Mouse (Mus musculus) neural tube, embryonic 15.5 days (tissue): ENCODE results near the gene Gucy1b2. TPM values are rescaled to one million over a fixed set of nuclear protein-coding genes. Genes with fewer than 3 reads are reported as not detected.

Experiments used
- ATAC-seq: fragments of 200-750 bp; cut with Nextera tagmentation; 2 replicates; pipeline ENCODE4 v1.8.0; 2017; ENCODE audit warnings: mild to moderate bottlenecking, moderate TSS enrichment, moderate library complexity; ENCODE audit not compliant: low FRiP score
- H3K27ac ChIP-seq: fragments of 300-500 bp; sonication (generic); replicated peaks from 2 replicates; pipeline ENCODE4 v1.5.1; 2015; ENCODE audit warnings: mild to moderate bottlenecking, inconsistent platforms
- H3K27me3 ChIP-seq: fragments of 300-500 bp; sonication (generic); replicated peaks from 2 replicates; pipeline ENCODE4 v1.6.1; 2015; ENCODE audit warnings: inconsistent platforms
- H3K36me3 ChIP-seq: fragments of 300-500 bp; sonication (generic); 2 replicates; pipeline ENCODE4 v1.6.1; 2015; ENCODE audit warnings: inconsistent platforms
- H3K4me1 ChIP-seq: fragments of 300-500 bp; sonication (generic); 2 replicates; pipeline ENCODE4 v1.6.1; 2015; ENCODE audit warnings: inconsistent platforms
- H3K4me2 ChIP-seq: fragments of 300-500 bp; sonication (generic); 2 replicates; pipeline ENCODE4 v1.6.1; 2015; ENCODE audit warnings: inconsistent platforms, mild to moderate bottlenecking, moderate library complexity
- H3K4me3 ChIP-seq: fragments of 300-500 bp; sonication (generic); replicated peaks from 2 replicates; pipeline ENCODE4 v1.5.1; 2015; ENCODE audit warnings: mild to moderate bottlenecking, inconsistent platforms
- H3K9ac ChIP-seq: fragments of 300-500 bp; sonication (generic); replicated peaks from 2 replicates; pipeline ENCODE4 v1.6.1; 2015; ENCODE audit warnings: mild to moderate bottlenecking, inconsistent platforms
- H3K9me3 ChIP-seq: fragments of 300-500 bp; sonication (generic); replicated peaks from 2 replicates; pipeline ENCODE4 v1.6.1; 2016; ENCODE audit warnings: inconsistent platforms
- WGBS: fragments of 180-500 bp; shearing (Covaris S2); methylation state at CpG from one replicate; pipeline ENCODE4 v1.1.7; 2015; ENCODE audit warnings: mixed read lengths; 5-methylcytosine and 5-hydroxymethylcytosine counted together
- polyA plus RNA-seq: library from polyadenylated mRNA; unstranded; fragments of >200 nt; fragmentation: Nextera tagmentation; extraction: Ambion mirVana; gene quantifications from 2 replicates; pipeline ENCODE4 v1.2.1, GENCODE M21; 2015

Gene Gucy1b2
- polyA plus RNA-seq, 1 experiment from 2014 or later: 0.38 TPM

DNA sequence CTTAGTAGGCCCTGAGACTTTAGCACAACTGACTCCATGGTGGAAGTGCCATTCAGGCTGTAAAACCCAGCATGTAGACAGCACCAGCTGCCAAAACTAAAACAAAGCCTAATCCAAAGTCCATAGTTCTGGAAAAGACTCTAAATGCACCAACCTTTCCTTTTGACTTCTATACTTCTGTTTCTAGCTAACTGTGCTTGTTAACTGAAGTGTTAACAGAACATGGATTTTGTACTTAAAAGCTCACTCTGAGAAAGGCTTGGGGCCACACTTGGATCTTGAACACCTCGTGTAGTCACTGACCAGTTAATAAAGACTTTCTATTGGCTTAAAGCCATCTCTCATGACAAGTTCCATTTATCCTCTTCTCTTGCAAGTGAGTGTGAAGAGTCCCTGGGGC lies 13.1 kb downstream of the Gucy1b2 start:
- 77% methylated on average over 1 of the region's 1 CpGs for WGBS
- Histone ChIP-seq H3K27me3 (no peaks in the 10 kb centered on the region), H3K27ac (no peak overlapping the region), H3K4me3 (no peak overlapping the region), H3K4me2 (no peak overlapping the region), H3K9me3 (no peaks in the 10 kb centered on the region), H3K9ac (no peak overlapping the region), H3K4me1 (no peaks in the 10 kb centered on the region), H3K36me3 (no peaks in the 10 kb centered on the region)
- no peak for ATAC-seq

DNA sequence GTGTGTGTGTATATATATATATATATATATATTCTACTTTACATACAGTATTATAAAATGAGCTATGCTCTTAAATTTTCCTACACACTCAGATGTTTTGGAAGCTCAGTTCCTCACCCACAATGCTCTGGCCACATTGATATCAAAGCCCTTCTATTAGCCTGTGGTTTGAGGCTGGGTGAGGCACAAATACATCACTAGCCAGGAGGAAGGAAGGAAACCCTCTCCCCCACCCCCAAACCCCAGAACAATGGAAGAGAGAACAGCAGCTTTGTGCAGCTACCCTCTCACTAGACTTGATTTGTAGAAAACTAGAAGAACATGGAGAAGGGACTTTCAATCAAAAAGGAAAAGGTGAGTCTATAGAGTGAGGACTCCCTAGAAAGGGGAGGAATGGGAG lies 16.1 kb downstream of the Gucy1b2 start:
- Histone ChIP-seq H3K4me2 (no peak overlapping the region), H3K4me1 (no peaks in the 10 kb centered on the region), H3K9ac (no peak overlapping the region), H3K4me3 (no peak overlapping the region), H3K9me3 (no peaks in the 10 kb centered on the region), H3K27ac (no peak overlapping the region), H3K27me3 (no peaks in the 10 kb centered on the region), H3K36me3 (no peaks in the 10 kb centered on the region)
- no peak for ATAC-seq

- Histone ChIP-seq H3K27me3 (no peaks in the 10 kb centered on the region), H3K36me3 (no peaks in the 10 kb centered on the region), H3K9me3 (no peaks in the 10 kb centered on the region), H3K4me1 (no peaks in the 10 kb centered on the region), H3K9ac (no peak overlapping the region), H3K4me3 (no peak overlapping the region), H3K27ac (no peak overlapping the region), H3K4me2 (no peak overlapping the region)
- no peak for ATAC-seq
- WGBS: 91% methylated on average over 4 of the region's 4 CpGs
Measured at GRCm38 (mm10) chr14:62438236-62438635, 17.9 kb downstream of the Gucy1b2 start.

DNA sequence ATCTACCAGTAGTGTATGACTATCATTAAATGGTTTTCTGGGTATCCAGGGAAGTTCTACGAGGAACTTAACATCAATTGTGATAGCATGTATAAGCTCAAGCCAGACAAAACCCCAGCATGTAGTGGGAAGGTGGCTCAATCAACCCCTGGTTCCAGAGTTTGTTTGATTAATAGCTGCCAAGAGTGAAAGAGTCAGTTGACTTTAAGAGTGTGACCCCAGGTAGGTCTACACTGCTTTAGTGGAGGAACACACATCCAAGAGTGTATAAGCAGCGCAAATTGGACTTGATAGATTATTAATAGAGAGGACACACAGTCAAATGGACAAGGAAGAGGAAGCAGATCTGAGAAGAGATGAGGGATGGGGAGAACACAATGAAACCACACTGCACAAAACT lies 18.3 kb downstream of the Gucy1b2 start:
- H3K4me1 ChIP-seq: no peaks in the 10 kb centered on the region
- H3K4me3 ChIP-seq: no peak overlapping the region
- WGBS: 86% methylated on average over 2 of the region's 2 CpGs
- H3K27ac ChIP-seq: no peak overlapping the region
- no peaks in the 10 kb centered on the region for H3K36me3 ChIP-seq
- H3K27me3 ChIP-seq: no peaks in the 10 kb centered on the region
- H3K9me3 ChIP-seq: no peaks in the 10 kb centered on the region
- ATAC-seq: no peak
- H3K4me2 ChIP-seq: no peak overlapping the region
- H3K9ac ChIP-seq: no peak overlapping the region

DNA sequence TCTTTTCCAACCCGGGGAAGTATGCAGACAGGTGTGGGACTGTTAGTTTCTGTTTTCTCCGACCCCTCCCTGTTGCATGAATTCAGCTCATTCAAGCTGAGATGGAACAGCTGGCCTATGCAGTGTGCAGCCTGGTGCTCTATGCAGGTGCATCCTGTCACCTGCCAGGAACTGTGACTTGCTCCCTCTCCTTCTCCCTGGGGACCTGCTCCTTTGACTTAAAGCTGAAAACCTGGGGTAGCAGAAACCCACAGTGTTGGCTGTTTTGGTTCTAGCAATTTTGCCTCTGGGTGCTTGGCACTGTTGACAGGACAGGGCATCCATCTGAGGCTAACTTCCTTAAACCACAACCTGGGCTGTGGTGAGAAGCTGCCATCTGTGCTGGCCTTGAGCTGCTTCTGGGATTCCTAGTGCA lies 30.8 kb downstream of the Gucy1b2 start:
- Histone ChIP-seq H3K4me1 (no peaks in the 10 kb centered on the region), H3K9ac (no peak overlapping the region), H3K27ac (no peak overlapping the region), H3K9me3 (no peaks in the 10 kb centered on the region), H3K27me3 (no peaks in the 10 kb centered on the region), H3K4me2 (no peak overlapping the region), H3K36me3 (no peaks in the 10 kb centered on the region), H3K4me3 (no peak overlapping the region)
- WGBS: 53% methylated on average over 2 of the region's 2 CpGs
- no peak for ATAC-seq

DNA sequence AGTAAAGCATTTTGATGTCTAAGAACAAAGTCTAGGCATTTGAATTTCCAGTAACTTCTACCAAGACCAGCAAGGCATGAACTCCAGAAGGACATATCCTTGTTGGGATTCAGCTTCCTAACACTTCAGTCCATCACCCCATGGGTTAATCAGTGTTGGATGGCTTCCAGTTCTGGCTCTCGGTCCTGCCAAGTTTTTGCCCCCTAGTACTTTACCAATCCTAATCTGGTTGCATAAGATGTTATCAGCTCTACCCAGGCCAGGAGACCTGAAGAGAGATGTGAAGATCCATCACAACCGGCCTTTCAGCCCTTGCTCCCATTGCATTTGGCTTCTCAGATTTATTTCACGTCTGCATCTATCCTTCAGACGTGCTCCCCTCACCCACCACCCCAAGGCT lies 33.8 kb downstream of the Gucy1b2 start:
- Histone ChIP-seq H3K36me3 (no peaks in the 10 kb centered on the region), H3K27ac (no peak overlapping the region), H3K4me3 (no peak overlapping the region), H3K4me2 (no peak overlapping the region), H3K9ac (no peak overlapping the region), H3K9me3 (no peaks in the 10 kb centered on the region), H3K27me3 (no peaks in the 10 kb centered on the region), H3K4me1 (no peaks in the 10 kb centered on the region)
- ATAC-seq: no peak
- 68% methylated on average over 4 of the region's 4 CpGs for WGBS

- Histone ChIP-seq H3K27ac (no peak overlapping the region), H3K36me3 (no peaks in the 10 kb centered on the region), H3K4me2 (no peak overlapping the region), H3K4me3 (no peak overlapping the region), H3K4me1 (peaks cover 17% of the 10 kb centered on the region), H3K27me3 (no peaks in the 10 kb centered on the region), H3K9me3 (no peaks in the 10 kb centered on the region), H3K9ac (no peak overlapping the region)
- ATAC-seq: no peak
- WGBS: 89% methylated on average over 3 of the region's 3 CpGs
Measured at GRCm38 (mm10) chr14:62417501-62417900, 38.6 kb downstream of the Gucy1b2 start.

GRCm38 (mm10) chr14:62416742-62417134 lies 39.4 kb downstream of the Gucy1b2 start:
- ATAC-seq: peak; percentile 66; the same call in 1 of the 2 replicates
- H3K4me3 ChIP-seq: no peak overlapping the region
- 53% methylated on average over 1 of the region's 1 CpGs for WGBS

GRCm38 (mm10) chr14:62416007-62416741 lies 39.9 kb downstream of the Gucy1b2 start:
- Histone ChIP-seq H3K4me2 (no peak overlapping the region), H3K27me3 (no peaks in the 10 kb centered on the region), H3K4me1 (peaks cover 17% of the 10 kb centered on the region), H3K4me3 (no peak overlapping the region), H3K27ac (peak overlapping the region; percentile 72), H3K9ac (no peak overlapping the region), H3K9me3 (peaks cover 5% of the 10 kb centered on the region; the same call in 1 of the 2 replicates), H3K36me3 (no peaks in the 10 kb centered on the region)
- ATAC-seq: peak; percentile 84
- WGBS: 26% methylated on average over 7 of the region's 7 CpGs

More at GRCm38 (mm10) chr14:62416742-62417134, 39.4 kb downstream of the Gucy1b2 start:
- peak overlapping the region; percentile 72 for H3K27ac ChIP-seq
- peaks cover 17% of the 10 kb centered on the region for H3K4me1 ChIP-seq
- H3K27me3 ChIP-seq: no peaks in the 10 kb centered on the region
- H3K36me3 ChIP-seq: no peaks in the 10 kb centered on the region
- H3K9me3 ChIP-seq: peaks cover 5% of the 10 kb centered on the region; the same call in 1 of the 2 replicates
- H3K4me2 ChIP-seq: no peak overlapping the region
- H3K9ac ChIP-seq: no peak overlapping the region

GRCm38 (mm10) chr14:62395346-62395745 lies 60.7 kb downstream of the Gucy1b2 start:
- Histone ChIP-seq H3K9me3 (no peaks in the 10 kb centered on the region), H3K4me3 (no peak overlapping the region), H3K27ac (no peak overlapping the region), H3K9ac (no peak overlapping the region), H3K4me2 (no peak overlapping the region), H3K27me3 (no peaks in the 10 kb centered on the region), H3K36me3 (no peaks in the 10 kb centered on the region), H3K4me1 (no peaks in the 10 kb centered on the region)
- WGBS: 84% methylated on average over 2 of the region's 2 CpGs
- ATAC-seq: no peak

- Histone ChIP-seq H3K36me3 (no peaks in the 10 kb centered on the region), H3K4me3 (no peak overlapping the region), H3K4me2 (no peak overlapping the region), H3K27me3 (no peaks in the 10 kb centered on the region), H3K27ac (no peak overlapping the region), H3K9ac (no peak overlapping the region), H3K4me1 (peaks cover 12% of the 10 kb centered on the region; the same call in 1 of the 2 replicates), H3K9me3 (no peaks in the 10 kb centered on the region)
- 68% methylated on average over 4 of the region's 4 CpGs for WGBS
- no peak for ATAC-seq
Measured at GRCm38 (mm10) chr14:62392754-62393153, 63.3 kb downstream of the Gucy1b2 start.

DNA sequence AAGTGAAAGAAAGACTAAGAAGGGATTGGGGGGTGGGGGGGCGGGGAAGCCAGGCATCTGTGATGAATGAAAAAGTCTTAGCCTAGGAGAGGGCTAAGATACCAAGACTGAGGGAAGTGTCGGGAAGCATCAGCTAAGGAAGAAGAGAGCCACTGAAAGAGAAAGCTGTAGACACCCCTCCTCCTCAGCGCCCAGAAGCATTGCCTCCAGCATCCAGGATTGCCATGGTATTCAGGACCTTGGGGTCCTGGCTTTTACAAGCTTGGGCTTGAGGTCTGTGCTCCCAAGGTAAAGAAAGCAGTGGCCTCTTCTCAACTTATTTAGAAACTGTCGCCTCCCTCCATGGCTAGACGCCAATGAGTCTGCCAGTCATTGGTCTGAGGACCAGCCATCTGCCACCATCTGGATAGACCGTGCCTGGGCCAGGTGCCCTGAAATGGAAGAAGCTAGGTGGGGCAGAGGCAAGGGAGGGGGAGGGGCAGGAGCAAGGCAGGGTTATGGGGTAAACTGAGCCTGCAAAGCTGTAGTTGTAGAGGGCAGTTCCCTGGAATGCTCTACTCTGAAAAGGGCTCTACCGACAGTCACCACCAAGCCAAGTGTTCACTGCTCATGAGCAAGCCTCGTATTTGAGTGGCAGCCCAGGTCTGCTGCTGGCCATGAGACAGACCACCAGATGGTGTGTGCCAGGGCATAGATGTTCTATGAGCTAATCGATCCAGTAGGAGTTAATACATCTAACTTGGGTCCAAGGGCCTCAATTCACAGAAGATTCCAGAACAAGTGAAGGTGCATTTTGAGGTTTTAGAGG lies 66.2 kb downstream of the Gucy1b2 start:
- no peaks in the 10 kb centered on the region for H3K9me3 ChIP-seq
- no peak overlapping the region for H3K4me2 ChIP-seq
- no peaks in the 10 kb centered on the region for H3K27me3 ChIP-seq
- no peak overlapping the region for H3K9ac ChIP-seq
- no peak overlapping the region for H3K4me3 ChIP-seq
- ATAC-seq: peak; percentile 11; the same call in 1 of the 2 replicates
- WGBS: 78% methylated on average over 9 of the region's 9 CpGs
- no peaks in the 10 kb centered on the region for H3K36me3 ChIP-seq
- H3K4me1 ChIP-seq: peaks cover 12% of the 10 kb centered on the region; the same call in 1 of the 2 replicates
- no peak overlapping the region for H3K27ac ChIP-seq
